Comparison of ENCODE assay signal across 8 mouse cellular contexts in the genomic region with DNA sequence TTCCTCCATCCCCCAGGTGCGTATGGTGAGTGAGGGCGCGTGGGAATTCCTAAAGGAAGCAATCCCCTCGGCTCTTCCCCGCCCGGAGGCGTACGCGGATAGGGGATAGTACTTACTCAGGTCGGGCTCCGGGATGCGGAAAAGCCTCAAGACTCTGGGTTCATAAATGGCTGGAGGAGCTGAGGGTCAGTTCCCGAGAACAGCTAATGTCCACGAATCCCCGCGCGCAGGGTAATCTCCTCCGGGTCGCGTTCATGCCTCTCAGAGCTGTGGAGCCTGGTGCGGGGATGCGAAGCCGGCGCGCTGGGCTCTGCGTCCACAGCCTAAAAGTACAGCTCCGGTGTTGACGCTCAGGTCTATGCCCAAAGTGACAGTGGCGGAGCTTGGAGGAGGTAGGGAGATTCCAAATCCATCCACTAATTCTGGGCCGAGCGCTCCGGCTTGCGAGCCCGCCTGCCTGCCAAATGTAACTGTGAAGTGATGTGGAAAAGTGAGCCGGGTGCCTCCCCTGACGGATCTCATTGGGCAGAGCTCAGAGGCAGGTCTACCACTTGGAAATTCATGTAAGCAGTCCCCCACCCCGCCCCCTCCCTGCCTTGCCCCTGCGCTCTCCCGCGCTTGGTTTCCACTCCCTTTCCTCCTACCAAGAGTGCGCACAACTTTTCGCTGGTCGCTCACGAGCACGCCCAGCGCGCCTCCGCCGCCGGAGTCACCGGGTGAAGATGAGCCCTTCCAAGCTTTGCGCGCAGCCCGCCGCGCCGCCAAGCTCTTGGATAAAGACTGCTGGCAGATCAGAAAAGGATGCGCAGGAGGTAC. TPM values are rescaled to one million over a fixed set of nuclear protein-coding genes. Genes with fewer than 3 reads are reported as not detected.
DNase-seq lines count a peak whose midpoint lies in the region; ATAC-seq and TF ChIP-seq lines count a peak whose summit lies in the region.

A gene (minus strand): TSS at position 506 of the 816 bp plus-strand sequence.

- WGBS in embryonic facial prominence, embryonic 15.5 days, result under 1% methylated on average over 58 of the region's 58 CpGs
- under 1% methylated on average over 58 of the region's 58 CpGs for WGBS in hindbrain, embryonic 10.5 days
- WGBS in olfactory bulb, adult 2 months, result under 1% methylated on average over 58 of the region's 58 CpGs

- H3K27me3 ChIP-seq in embryonic facial prominence, embryonic 15.5 days, result peaks cover 48% of the 10 kb centered on the region
- H3K27me3 ChIP-seq in hindbrain, embryonic 10.5 days (ENCODE audit: insufficient read depth, poor library complexity, severe bottlenecking), result peaks cover 72% of the 10 kb centered on the region

- H3K4me3 ChIP-seq in embryonic facial prominence, embryonic 15.5 days (replicated peaks), result peak within 1 kb of the TSS; percentile 44
- peak within 1 kb of the TSS; percentile 65 for H3K4me3 ChIP-seq in hindbrain, embryonic 10.5 days
- peak within 1 kb of the TSS; percentile 55 for H3K4me3 ChIP-seq in olfactory bulb, adult 2 months (ENCODE audit: insufficient read depth, low read depth, low read length)

- peaks cover 21% of the 10 kb centered on the region for H3K4me1 ChIP-seq in embryonic facial prominence, embryonic 15.5 days
- peaks cover 23% of the 10 kb centered on the region for H3K4me1 ChIP-seq in hindbrain, embryonic 10.5 days (replicated peaks)
- H3K4me1 ChIP-seq in olfactory bulb, adult 2 months (ENCODE audit: control insufficient read depth, insufficient read depth, low read length), result peaks cover 4% of the 10 kb centered on the region

- H3K27ac ChIP-seq in embryonic facial prominence, embryonic 15.5 days (replicated peaks), result no peak within 1 kb of the TSS
- H3K27ac ChIP-seq in hindbrain, embryonic 10.5 days, result peak within 1 kb of the TSS; percentile 71
- H3K27ac ChIP-seq in olfactory bulb, adult 2 months (ENCODE audit: insufficient read depth, low read depth, low read length), result no peak within 1 kb of the TSS

- no peaks in the 10 kb centered on the region for H3K9me3 ChIP-seq in embryonic facial prominence, embryonic 15.5 days (replicated peaks)
- H3K9me3 ChIP-seq in hindbrain, embryonic 10.5 days, result no peaks in the 10 kb centered on the region

- H3K9ac ChIP-seq in embryonic facial prominence, embryonic 15.5 days, result no peak within 1 kb of the TSS

- peak; percentile 8 for DNase-seq in thymus, postnatal 4 days
- no peak for DNase-seq in thymus, postnatal 10 days (ENCODE audit: low spot score in 2 of 2)
- DNase-seq in hindbrain, embryonic 10.5 days (ENCODE audit: low spot score), result peak; percentile 65
- peak; percentile 80 to 84 for DNase-seq in left cerebral cortex, postnatal 36 days (ENCODE audit: low spot score in 2 of 2)
- no peak for DNase-seq in ovary, postnatal 10 days (ENCODE audit: low spot score)

- no peaks in the 10 kb centered on the region for H3K36me3 ChIP-seq in embryonic facial prominence, embryonic 15.5 days
- no peaks in the 10 kb centered on the region for H3K36me3 ChIP-seq in hindbrain, embryonic 10.5 days

- TF ChIP-seq POLR2A in olfactory bulb, adult 2 months (IDR thresholded peaks at IDR 0.05; ENCODE audit: insufficient read depth, low read depth, low read length), result no peak

- no peak for TF ChIP-seq CTCF in olfactory bulb, adult 2 months (IDR thresholded peaks at IDR 0.05; ENCODE audit: insufficient read depth, low read depth, low read length)

- intact Hi-C loops in left cerebral cortex, postnatal 36 days (cut with DNase I), result no loop called here

- peak within 1 kb of the TSS; percentile 72 for H3K4me2 ChIP-seq in embryonic facial prominence, embryonic 15.5 days (replicated peaks)

- peak; percentile 76 for ATAC-seq in embryonic facial prominence, embryonic 15.5 days (ENCODE audit: insufficient number of reproducible peaks, low FRiP score, low TSS enrichment, low read depth)
- no peak for ATAC-seq in erythroblast, adult 5-6 weeks (replicated peaks; ENCODE audit: low FRiP score, poor library complexity, severe bottlenecking)

RNA-seq across cellular contexts. Expression of the gene that starts here (rescaled TPM):
- 3.4 and 3.9 TPM in 2 replicates for polyA plus RNA-seq in embryonic facial prominence, embryonic 15.5 days (2015; fragmentation: Nextera tagmentation; extraction: Ambion mirVana)
- 1.4 and 3.7 TPM in 2 replicates for polyA plus RNA-seq in hindbrain, embryonic 10.5 days (2016; fragmentation: Nextera tagmentation; extraction: Ambion mirVana)
- total RNA-seq in left cerebral cortex, postnatal 36 days (2021), result 10 to 100 TPM; 45.5 to 51.4 TPM
- polyA plus RNA-seq in olfactory bulb, adult 2 months (2012; ENCODE audit: insufficient read depth, insufficient read length, low replicate concordance, missing spikeins), result not detected in 2 replicates
- total RNA-seq in erythroblast, adult 5-6 weeks (2015; ENCODE audit: low replicate concordance), result not detected in 2 replicates
- 0.14 TPM in 1 of 2 replicates, not detected in the other for total RNA-seq in erythroblast, adult 5-6 weeks (2017; ENCODE audit: low replicate concordance)

Comparison
In these comparisons a context has a peak if more than half of its experiments do, and no peak if none do; other contexts are left out.
1. RNA of the gene that starts here (total RNA-seq): 45.5 to 51.4 TPM in left cerebral cortex, postnatal 36 days; 0.14 TPM in erythroblast, adult 5-6 weeks; every median in the first group is over 10 times any median in the second.
2. DNase-seq: peak in thymus, postnatal 4 days (single experiment), hindbrain, embryonic 10.5 days (single experiment) and left cerebral cortex, postnatal 36 days (2 of 2); none in thymus, postnatal 10 days (0 of 2) and ovary, postnatal 10 days (single experiment).
3. Peak in every context shown above with its lines, with median percentiles within 50 percentile points of each other: H3K4me3 ChIP-seq.